Mouse (Mus musculus) E14TG2a.4 (cell line): ENCODE measurements at regions not wholly inside any gene's neighbourhood (a gene's known extent, or its start where the extent isn't known, plus 50 kb on each side); places are given as distances from the start of the nearest gene placed in this dataset.

ENCODE experiments used
- CTCF ChIP-seq: conservative IDR thresholded peaks from 2 replicates; pipeline ENCODE4 v1.5.1; 2014; ENCODE audit warnings: low read length
- NANOG ChIP-seq: IDR thresholded peaks from 2 replicates; pipeline ENCODE4 v1.6.1; 2014; ENCODE audit warnings: borderline replicate concordance, low read length, mixed read lengths
- POU5F1 ChIP-seq: IDR thresholded peaks from 2 replicates; pipeline ENCODE4 v1.6.1; 2014; ENCODE audit warnings: low read length, borderline replicate concordance

- TF ChIP-seq CTCF (no peak), NANOG (no peak), POU5F1 (no peak)
Observed at GRCm38 (mm10) chr17:81176306-81176705, 111.4 kb upstream of the Thumpd2 start.
